9 mouse cellular contexts compared by ENCODE assay signal in genomic region chr17:66417329-66417728, GRCm38 (mm10). TPM values are rescaled to one million over a fixed set of nuclear protein-coding genes. Genes with fewer than 3 reads are reported as not detected.
DNase-seq lines count a peak whose midpoint lies in the region; ATAC-seq and TF ChIP-seq lines count a peak whose summit lies in the region.
"Had no signal": no experiment of that assay in that cellular context is flagged by ENCODE, and none has a peak within 500 bp of the region (broad histone marks: within the 10 kb centered on the region; RNA-seq: fewer than 3 reads in every experiment).

No protein-coding gene starts in this region.

- no peak for TF ChIP-seq CTCF in lung, adult 2 months (IDR thresholded peaks at IDR 0.05; ENCODE audit: insufficient read depth, low read length)
- TF ChIP-seq CTCF in forebrain, postnatal 0 days (IDR thresholded peaks at IDR 0.05; ENCODE audit: low read depth): no peak

- H3K36me3 ChIP-seq in lung, embryonic 16.5 days (ENCODE audit: control insufficient read depth, insufficient read depth, low read length): no peaks in the 10 kb centered on the region
- no peaks in the 10 kb centered on the region for H3K36me3 ChIP-seq in forebrain, postnatal 0 days (ENCODE audit: insufficient read depth)
- H3K36me3 ChIP-seq in limb, embryonic 13.5 days: no peaks in the 10 kb centered on the region
- no peaks in the 10 kb centered on the region for H3K36me3 ChIP-seq in stomach, embryonic 16.5 days (ENCODE audit: control insufficient read depth, insufficient read depth, low read length)
- H3K36me3 ChIP-seq: embryonic facial prominence, embryonic 13.5 days had no signal

- no peak for TF ChIP-seq POLR2A in lung, adult 2 months (IDR thresholded peaks at IDR 0.05; ENCODE audit: borderline replicate concordance, extremely low read depth, low read depth, low read length)

- no peak overlapping the region for H3K9ac ChIP-seq in lung, embryonic 16.5 days (ENCODE audit: low read length)
- H3K9ac ChIP-seq in forebrain, postnatal 0 days: peak overlapping the region; percentile 35
- H3K9ac ChIP-seq in limb, embryonic 13.5 days: peak overlapping the region; percentile 32; the same call in 1 of the 2 replicates
- peak overlapping the region; percentile 17; the same call in 1 of the 2 replicates for H3K9ac ChIP-seq in stomach, embryonic 16.5 days (ENCODE audit: low read length)
- H3K9ac ChIP-seq: embryonic facial prominence, embryonic 13.5 days had no signal

- WGBS in lung, embryonic 16.5 days: 43% methylated on average over 5 of the region's 5 CpGs
- WGBS in lung, adult 2 months: 42% methylated on average over 5 of the region's 5 CpGs
- WGBS in forebrain, postnatal 0 days: 9% methylated on average over 5 of the region's 5 CpGs
- 10% methylated on average over 5 of the region's 5 CpGs for WGBS in limb, embryonic 13.5 days
- WGBS in stomach, embryonic 16.5 days: 29% methylated on average over 5 of the region's 5 CpGs

- H3K9me3 ChIP-seq in lung, embryonic 16.5 days (ENCODE audit: control insufficient read depth, low read length): no peaks in the 10 kb centered on the region
- no peaks in the 10 kb centered on the region for H3K9me3 ChIP-seq in forebrain, postnatal 0 days (ENCODE audit: low read length)
- H3K9me3 ChIP-seq in limb, embryonic 13.5 days: no peaks in the 10 kb centered on the region
- no peaks in the 10 kb centered on the region for H3K9me3 ChIP-seq in stomach, embryonic 16.5 days (replicated peaks; ENCODE audit: control insufficient read depth, low read length)
- H3K9me3 ChIP-seq: embryonic facial prominence, embryonic 13.5 days had no signal

- H3K4me1 ChIP-seq in lung, embryonic 16.5 days (replicated peaks; ENCODE audit: control insufficient read depth, insufficient read depth, low read length): peaks cover 22% of the 10 kb centered on the region
- H3K4me1 ChIP-seq in lung, adult 2 months (ENCODE audit: control insufficient read depth, insufficient read depth, low read length): peaks cover 13% of the 10 kb centered on the region
- peaks cover 7% of the 10 kb centered on the region; the same call in 1 of the 2 replicates for H3K4me1 ChIP-seq in forebrain, postnatal 0 days (ENCODE audit: insufficient read depth)
- peaks cover 32% of the 10 kb centered on the region for H3K4me1 ChIP-seq in limb, embryonic 13.5 days
- peaks cover 16% of the 10 kb centered on the region for H3K4me1 ChIP-seq in stomach, embryonic 16.5 days (ENCODE audit: control insufficient read depth, insufficient read depth, low read length)

- H3K4me3 ChIP-seq in lung, embryonic 16.5 days (ENCODE audit: low read length): peak overlapping the region; percentile 37
- H3K4me3 ChIP-seq in lung, adult 2 months (replicated peaks; ENCODE audit: extremely low read depth, low read depth, low read length): no peak overlapping the region
- peak overlapping the region; percentile 17 for H3K4me3 ChIP-seq in forebrain, postnatal 0 days (ENCODE audit: low read depth, low read length)
- H3K4me3 ChIP-seq in limb, embryonic 13.5 days: peak overlapping the region; percentile 30
- peak overlapping the region; percentile 31 for H3K4me3 ChIP-seq in stomach, embryonic 16.5 days (replicated peaks; ENCODE audit: low read length)
- H3K4me3 ChIP-seq: embryonic facial prominence, embryonic 13.5 days had no signal

- H3K27me3 ChIP-seq in lung, embryonic 16.5 days (ENCODE audit: control insufficient read depth, insufficient read depth, low read depth, low read length): no peaks in the 10 kb centered on the region
- H3K27me3 ChIP-seq in forebrain, postnatal 0 days (ENCODE audit: insufficient read depth, low read length): no peaks in the 10 kb centered on the region
- no peaks in the 10 kb centered on the region; the same call in 1 of the 2 replicates for H3K27me3 ChIP-seq in limb, embryonic 13.5 days
- H3K27me3 ChIP-seq in stomach, embryonic 16.5 days (ENCODE audit: control insufficient read depth, insufficient read depth, low read length): no peaks in the 10 kb centered on the region; the same call in 1 of the 2 replicates
- H3K27me3 ChIP-seq: embryonic facial prominence, embryonic 13.5 days had no signal

- no peak for ATAC-seq in lung, embryonic 16.5 days (ENCODE audit: low read depth)
- ATAC-seq in forebrain, postnatal 0 days: peak; percentile 70
- ATAC-seq in limb, embryonic 13.5 days (ENCODE audit: low FRiP score, low read depth): no peak
- ATAC-seq in stomach, embryonic 16.5 days (ENCODE audit: insufficient read depth, low FRiP score): no peak

- peak overlapping the region; percentile 52 for H3K4me2 ChIP-seq in lung, embryonic 16.5 days (ENCODE audit: low read depth, low read length)
- H3K4me2 ChIP-seq in forebrain, postnatal 0 days (ENCODE audit: low read depth): peak overlapping the region; percentile 47
- peak overlapping the region; percentile 61 for H3K4me2 ChIP-seq in limb, embryonic 13.5 days (replicated peaks)
- H3K4me2 ChIP-seq in stomach, embryonic 16.5 days (ENCODE audit: low read depth, low read length): peak overlapping the region; percentile 44

- no peak overlapping the region for H3K27ac ChIP-seq in lung, embryonic 16.5 days (ENCODE audit: low read length)
- peak overlapping the region; percentile 59; the same call in 1 of the 2 replicates for H3K27ac ChIP-seq in forebrain, postnatal 0 days (ENCODE audit: low read depth, low read length)
- 0 out of 2 replicates have a peak overlapping the region, but pooled peaks have one; percentile 29 for H3K27ac ChIP-seq in limb, embryonic 13.5 days
- H3K27ac ChIP-seq in stomach, embryonic 16.5 days (ENCODE audit: low read length): no peak overlapping the region; the same call in 1 of the 2 replicates
- H3K27ac ChIP-seq: embryonic facial prominence, embryonic 13.5 days had no signal

- DNase-seq in lung, adult 2 months: no peak
- no peak for DNase-seq in forebrain, postnatal 0 days
- no peak for DNase-seq in thymus, adult 18-20 months
- no peak for DNase-seq in cerebellum, adult 9-10 months
- DNase-seq: heart, postnatal 14 days had no signal

RNA-seq across cellular contexts. Expression of gene Mtcl1, which starts 32.2 kb away (rescaled TPM):
- 8.9 and 9.5 TPM in 2 replicates for polyA plus RNA-seq in lung, embryonic 16.5 days (2015; fragmentation: Nextera tagmentation; extraction: Ambion mirVana)
- 30.6 and 32.1 TPM in 2 replicates for polyA plus RNA-seq in lung, adult 2 months (2012; rRNA removed)
- total RNA-seq in forebrain, postnatal 0 days (2014; rRNA removed): 21.4 and 25.7 TPM in 2 replicates
- polyA plus RNA-seq in forebrain, postnatal 0 days (2015; fragmentation: Nextera tagmentation; extraction: Ambion mirVana): 6.7 and 8.5 TPM in 2 replicates
- 4.5 and 5.6 TPM in 2 replicates for polyA plus RNA-seq in limb, embryonic 13.5 days (2015; fragmentation: Nextera tagmentation; extraction: Ambion mirVana)
- polyA plus RNA-seq in stomach, embryonic 16.5 days (2015; fragmentation: Nextera tagmentation; extraction: Ambion mirVana): 4.1 and 6.1 TPM in 2 replicates

Comparison
In these comparisons a context has a peak if more than half of its experiments do, and no peak if none do; other contexts are left out.
1. H3K27ac ChIP-seq: peak in forebrain, postnatal 0 days (single experiment) and limb, embryonic 13.5 days (single experiment); none in lung, embryonic 16.5 days (single experiment) and stomach, embryonic 16.5 days (single experiment).
2. Peak in every context shown above with its lines, with median percentiles within 50 percentile points of each other: H3K4me2 ChIP-seq.